Mouse (Mus musculus) forebrain, embryonic 16.5 days (tissue): Measurements from ENCODE around the gene Grk2. TPM values are rescaled to one million over a fixed set of nuclear protein-coding genes. Genes with fewer than 3 reads are reported as not detected.
A peak's percentile ranks its signal among the peaks of the same experiment; 100 is the strongest.

Experiments used
- ATAC-seq: fragments of 200-750 bp; cut with Nextera tagmentation; 2 replicates; pipeline ENCODE4 v1.8.0; 2017; ENCODE audit warnings: mild to moderate bottlenecking, moderate library complexity
- H3K27ac ChIP-seq: fragments of 300-500 bp; sonication (generic); 2 replicates; pipeline ENCODE4 v1.5.1; 2014; ENCODE audit warnings: low read length, control low read depth
- H3K27me3 ChIP-seq: fragments of 300-500 bp; sonication (generic); replicated peaks from 2 replicates; pipeline ENCODE4 v1.6.1; 2014; ENCODE audit warnings: low read length; ENCODE audit not compliant: control insufficient read depth, insufficient read depth
- H3K36me3 ChIP-seq: fragments of 300-500 bp; sonication (generic); 2 replicates; pipeline ENCODE4 v1.6.1; 2014; ENCODE audit not compliant: control insufficient read depth, insufficient read depth
- H3K4me1 ChIP-seq: fragments of 300-500 bp; sonication (generic); replicated peaks from 2 replicates; pipeline ENCODE4 v1.6.1; 2014; ENCODE audit warnings: low read length; ENCODE audit not compliant: control insufficient read depth, insufficient read depth
- H3K4me2 ChIP-seq: fragments of 300-500 bp; sonication (generic); 2 replicates; pipeline ENCODE4 v1.6.1; 2014; ENCODE audit warnings: mild to moderate bottlenecking, low read length, control low read depth
- H3K4me3 ChIP-seq: fragments of 300-500 bp; sonication (generic); replicated peaks from 2 replicates; pipeline ENCODE4 v1.5.1; 2014; ENCODE audit warnings: mild to moderate bottlenecking, low read length, control low read depth
- H3K9ac ChIP-seq: fragments of 300-500 bp; sonication (generic); replicated peaks from 2 replicates; pipeline ENCODE4 v1.6.1; 2014; ENCODE audit warnings: low read depth, low read length, control low read depth
- H3K9me3 ChIP-seq: fragments of 300-500 bp; sonication (generic); 2 replicates; pipeline ENCODE4 v1.6.1; 2016; ENCODE audit warnings: low read length; ENCODE audit not compliant: control insufficient read depth
- WGBS: fragments of 180-500 bp; shearing (Covaris S2); extraction: QIAGEN DNeasy Blood & Tissue Kit; methylation state at CpG from one replicate; pipeline ENCODE4 v1.1.7; 2014; 5-methylcytosine and 5-hydroxymethylcytosine counted together
- polyA plus RNA-seq: library from polyadenylated mRNA; unstranded; fragments of >200 nt; fragmentation: Nextera tagmentation; extraction: Ambion mirVana; gene quantifications from 2 replicates; pipeline ENCODE4 v1.2.1, GENCODE M21; 2015

Gene Grk2
- 20.6 and 28.1 TPM in 2 replicates for polyA plus RNA-seq

DNA sequence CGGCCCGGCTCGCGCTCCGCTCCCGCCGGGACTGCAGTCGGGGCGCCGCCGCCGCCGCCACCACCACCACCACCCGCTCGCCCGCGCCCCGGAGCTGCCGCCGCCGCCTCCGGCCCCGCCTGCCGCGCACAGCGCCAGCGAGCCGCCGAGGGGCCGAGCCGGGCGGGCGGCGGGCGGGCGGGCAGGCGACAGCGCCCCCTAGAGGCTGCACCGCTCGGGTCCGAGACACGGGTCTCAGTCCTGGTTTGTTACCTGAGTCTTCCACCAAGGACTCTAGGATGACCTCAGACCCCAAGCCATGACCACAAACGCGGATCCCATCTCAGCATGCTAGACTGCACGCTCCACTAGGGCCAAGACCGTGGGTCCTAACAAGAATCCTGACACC is at the start of gene Grk2:
TSS of gene Grk2 (minus strand) at position 33 of the 388 bp plus-strand sequence.
- H3K4me1 ChIP-seq: peaks cover 50% of the 10 kb centered on the region
- peak within 1 kb of the TSS; percentile 98 for H3K9ac ChIP-seq
- no peaks in the 10 kb centered on the region for H3K27me3 ChIP-seq
- peak within 1 kb of the TSS; percentile 60 for H3K27ac ChIP-seq
- 1% methylated on average over 30 of the region's 46 CpGs for WGBS
- H3K4me3 ChIP-seq: peak within 1 kb of the TSS; percentile 90
- no peaks in the 10 kb centered on the region for H3K9me3 ChIP-seq
- no peaks in the 10 kb centered on the region for H3K36me3 ChIP-seq
- peak within 1 kb of the TSS; percentile 93 for H3K4me2 ChIP-seq
- ATAC-seq: peak; percentile 70

DNA sequence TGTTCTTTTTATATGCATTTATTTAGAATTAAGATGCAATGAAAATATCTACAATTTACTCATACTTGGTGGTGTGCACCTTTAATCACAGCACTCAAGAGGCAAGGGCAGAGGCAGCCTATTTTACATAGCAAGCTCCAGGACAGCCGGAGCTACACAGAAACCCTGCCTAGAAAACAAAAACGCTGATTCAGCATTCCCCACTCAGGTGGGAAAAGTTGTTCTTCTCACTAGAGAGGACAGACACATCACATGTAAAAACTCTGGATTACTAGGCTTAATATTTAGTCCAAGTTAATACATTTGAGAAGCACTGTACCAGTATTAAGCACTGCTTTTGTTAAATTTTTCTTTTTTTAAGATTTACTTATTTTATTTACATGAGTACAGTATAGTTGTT is 43.4 kb upstream of the Grk2 start:
- Histone ChIP-seq H3K9ac (no peak overlapping the region), H3K27ac (no peak overlapping the region), H3K36me3 (peaks cover 27% of the 10 kb centered on the region), H3K4me3 (no peak overlapping the region), H3K4me2 (no peak overlapping the region), H3K9me3 (no peaks in the 10 kb centered on the region), H3K4me1 (no peaks in the 10 kb centered on the region), H3K27me3 (no peaks in the 10 kb centered on the region)
- 92% methylated on average over 2 of the region's 2 CpGs for WGBS
- no peak for ATAC-seq

- 96% methylated on average over 1 of the region's 1 CpGs for WGBS
- no peak overlapping the region for H3K4me2 ChIP-seq
- H3K36me3 ChIP-seq: peaks cover 34% of the 10 kb centered on the region
Measured at GRCm38 (mm10) chr19:4346479-4346878, 40.5 kb upstream of the Grk2 start.

DNA sequence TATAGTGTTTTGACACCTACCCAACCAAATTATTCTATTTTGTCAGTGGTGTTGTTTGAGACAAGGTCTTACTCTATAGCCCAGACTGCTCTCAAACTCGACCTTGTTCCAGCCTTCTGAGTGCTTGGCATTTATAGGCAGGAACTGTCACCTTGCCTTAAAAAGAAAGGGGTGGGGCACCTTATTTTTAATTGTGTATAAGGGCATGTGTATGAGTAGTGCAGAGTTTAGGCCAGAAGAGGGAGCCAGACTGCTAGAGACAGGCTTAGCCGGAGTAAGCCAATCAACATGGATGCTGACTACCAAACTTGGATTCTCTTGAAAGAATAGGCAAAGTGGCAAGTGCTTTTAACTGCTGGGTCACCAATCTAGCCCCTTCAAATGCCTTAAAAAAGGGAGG is 32.1 kb upstream of the Grk2 start:
- WGBS: 28% methylated on average over 2 of the region's 2 CpGs
- Histone ChIP-seq H3K9me3 (no peaks in the 10 kb centered on the region), H3K9ac (no peak overlapping the region), H3K4me3 (no peak overlapping the region), H3K27me3 (no peaks in the 10 kb centered on the region), H3K27ac (no peak overlapping the region), H3K4me2 (no peak overlapping the region), H3K36me3 (peaks cover 15% of the 10 kb centered on the region), H3K4me1 (peaks cover 10% of the 10 kb centered on the region; the same call in 1 of the 2 replicates)
- no peak for ATAC-seq

More at GRCm38 (mm10) chr19:4346479-4346878, 40.5 kb upstream of the Grk2 start:
- Histone ChIP-seq H3K9ac (no peak overlapping the region), H3K4me1 (no peaks in the 10 kb centered on the region), H3K4me3 (no peak overlapping the region), H3K9me3 (no peaks in the 10 kb centered on the region), H3K27ac (no peak overlapping the region), H3K27me3 (no peaks in the 10 kb centered on the region)
- no peak for ATAC-seq

DNA sequence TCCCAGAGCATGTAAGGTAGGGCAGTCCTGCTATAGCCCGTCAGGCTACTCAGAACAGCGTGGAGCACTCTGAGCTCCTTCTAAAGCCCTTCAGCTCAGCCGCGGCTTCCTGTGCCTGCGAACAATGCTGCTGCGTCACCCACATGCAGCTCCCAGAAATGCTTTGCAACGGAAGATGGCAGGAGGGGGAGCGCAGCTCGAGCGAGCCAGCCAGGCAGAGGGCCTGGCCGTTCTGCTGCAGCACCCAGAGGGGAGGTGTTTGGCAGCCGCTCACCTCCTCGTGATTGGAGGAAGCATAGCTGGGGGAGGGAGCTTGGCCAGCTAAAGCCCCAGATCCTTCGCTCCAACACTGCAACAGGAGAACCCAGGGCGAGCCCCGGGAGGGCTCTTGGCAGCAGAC is 27.8 kb upstream of the Grk2 start:
- H3K9me3 ChIP-seq: no peaks in the 10 kb centered on the region
- peaks cover 25% of the 10 kb centered on the region for H3K4me1 ChIP-seq
- H3K9ac ChIP-seq: peak overlapping the region; percentile 72
- H3K4me3 ChIP-seq: peak overlapping the region; percentile 59
- peak overlapping the region; percentile 90 for H3K27ac ChIP-seq
- ATAC-seq: peak; percentile 99
- under 1% methylated on average over 16 of the region's 16 CpGs for WGBS
- peak overlapping the region; percentile 88 for H3K4me2 ChIP-seq
- H3K27me3 ChIP-seq: no peaks in the 10 kb centered on the region
- peaks cover 11% of the 10 kb centered on the region for H3K36me3 ChIP-seq

GRCm38 (mm10) chr19:4333100-4333775 is 27.2 kb upstream of the Grk2 start:
- H3K4me2 ChIP-seq: peak overlapping the region; percentile 88
- peaks cover 25% of the 10 kb centered on the region for H3K4me1 ChIP-seq
- peak overlapping the region; percentile 59 for H3K4me3 ChIP-seq
- H3K36me3 ChIP-seq: peaks cover 12% of the 10 kb centered on the region
- 1% methylated on average over 13 of the region's 13 CpGs for WGBS
- peak overlapping the region; percentile 90 for H3K27ac ChIP-seq
- no peaks in the 10 kb centered on the region for H3K27me3 ChIP-seq
- peak; percentile 19 for ATAC-seq
- H3K9ac ChIP-seq: peak overlapping the region; percentile 72
- no peaks in the 10 kb centered on the region for H3K9me3 ChIP-seq

GRCm38 (mm10) chr19:4332653-4333052 is 26.6 kb upstream of the Grk2 start:
- Histone ChIP-seq H3K27ac (no peak overlapping the region; the same call in 1 of the 2 replicates), H3K27me3 (no peaks in the 10 kb centered on the region), H3K36me3 (peaks cover 17% of the 10 kb centered on the region), H3K9ac (peak overlapping the region; percentile 72), H3K9me3 (no peaks in the 10 kb centered on the region), H3K4me1 (peaks cover 25% of the 10 kb centered on the region), H3K4me2 (peak overlapping the region; percentile 88), H3K4me3 (peak overlapping the region; percentile 59)
- 0% methylated on average over 4 of the region's 4 CpGs for WGBS
- no peak for ATAC-seq

- no peak overlapping the region for H3K27ac ChIP-seq
- peaks cover 25% of the 10 kb centered on the region for H3K4me1 ChIP-seq
- H3K36me3 ChIP-seq: peaks cover 24% of the 10 kb centered on the region
- no peaks in the 10 kb centered on the region for H3K27me3 ChIP-seq
- WGBS: 95% methylated on average over 3 of the region's 3 CpGs
- H3K4me3 ChIP-seq: no peak overlapping the region
- ATAC-seq: no peak
- H3K9ac ChIP-seq: no peak overlapping the region
- no peaks in the 10 kb centered on the region for H3K9me3 ChIP-seq
- no peak overlapping the region for H3K4me2 ChIP-seq
Measured at GRCm38 (mm10) chr19:4331273-4331672, 25.3 kb upstream of the Grk2 start.

DNA sequence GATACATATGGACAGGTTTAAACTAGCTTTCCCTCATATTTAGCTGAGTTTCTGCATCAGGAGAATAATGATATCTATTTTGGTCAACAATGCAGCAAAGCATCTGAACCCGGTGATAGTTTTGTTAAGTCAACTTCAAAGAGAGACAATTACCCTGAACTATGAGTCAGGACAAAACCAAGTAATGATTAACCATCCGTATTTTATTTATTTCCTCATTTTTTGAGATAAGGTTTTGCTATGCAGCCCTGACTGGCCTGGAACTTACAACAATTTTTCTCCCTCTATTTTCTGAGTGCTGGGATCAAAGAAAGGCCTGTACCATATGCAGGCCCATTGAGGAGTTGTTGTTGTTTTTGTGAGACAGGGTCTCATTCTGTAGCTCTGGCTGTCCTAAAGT is 24.6 kb upstream of the Grk2 start:
- 93% methylated on average over 2 of the region's 2 CpGs for WGBS
- Histone ChIP-seq H3K9ac (no peak overlapping the region), H3K4me1 (peaks cover 25% of the 10 kb centered on the region), H3K27me3 (no peaks in the 10 kb centered on the region), H3K36me3 (peaks cover 24% of the 10 kb centered on the region), H3K4me3 (no peak overlapping the region), H3K9me3 (no peaks in the 10 kb centered on the region), H3K27ac (no peak overlapping the region), H3K4me2 (no peak overlapping the region)
- no peak for ATAC-seq
